Mouse (Mus musculus) megakaryocyte, embryonic 14.5 days (primary cell): ENCODE data around the gene Babam1. TPM values are rescaled to one million over a fixed set of nuclear protein-coding genes. Genes with fewer than 3 reads are reported as not detected.
A peak's percentile ranks its signal among the peaks of the same experiment; 100 is the strongest.

Experiments
- H3K27me3 ChIP-seq: replicated peaks from 2 replicates; pipeline ENCODE3; 2012; ENCODE audit warnings: inconsistent platforms
- H3K36me3 ChIP-seq: replicated peaks from 2 replicates; pipeline ENCODE3; 2012; ENCODE audit warnings: low read length, inconsistent platforms, mixed read lengths
- H3K4me1 ChIP-seq: 2 replicates; pipeline ENCODE4 v1.6.1; 2012; ENCODE audit warnings: inconsistent platforms
- H3K4me3 ChIP-seq: replicated peaks from 2 replicates; pipeline ENCODE3; 2012; ENCODE audit warnings: moderate library complexity, mild to moderate bottlenecking, inconsistent platforms
- H3K9me3 ChIP-seq: 2 replicates; pipeline ENCODE4 v1.6.1; 2012; ENCODE audit warnings: inconsistent platforms
- FLI1 ChIP-seq: IDR thresholded peaks from 2 replicates; pipeline ENCODE4 v1.6.1; 2012; ENCODE audit warnings: low read length, inconsistent platforms, mixed read lengths
- GATA1 ChIP-seq: IDR thresholded peaks from 3 replicates; pipeline ENCODE4 v1.6.1; 2012; ENCODE audit warnings: mixed read lengths, low read length, inconsistent platforms, borderline replicate concordance
- polyA plus RNA-seq: library from polyadenylated mRNA; stranded (reverse); fragments of >175 nt; gene quantifications from 2 replicates; pipeline ENCODE4 v1.2.3, GENCODE M21; 2012; ENCODE audit warnings: low replicate concordance; ENCODE audit not compliant: insufficient read depth

Gene Babam1
- polyA plus RNA-seq, 1 experiment = 94.3 TPM

DNA sequence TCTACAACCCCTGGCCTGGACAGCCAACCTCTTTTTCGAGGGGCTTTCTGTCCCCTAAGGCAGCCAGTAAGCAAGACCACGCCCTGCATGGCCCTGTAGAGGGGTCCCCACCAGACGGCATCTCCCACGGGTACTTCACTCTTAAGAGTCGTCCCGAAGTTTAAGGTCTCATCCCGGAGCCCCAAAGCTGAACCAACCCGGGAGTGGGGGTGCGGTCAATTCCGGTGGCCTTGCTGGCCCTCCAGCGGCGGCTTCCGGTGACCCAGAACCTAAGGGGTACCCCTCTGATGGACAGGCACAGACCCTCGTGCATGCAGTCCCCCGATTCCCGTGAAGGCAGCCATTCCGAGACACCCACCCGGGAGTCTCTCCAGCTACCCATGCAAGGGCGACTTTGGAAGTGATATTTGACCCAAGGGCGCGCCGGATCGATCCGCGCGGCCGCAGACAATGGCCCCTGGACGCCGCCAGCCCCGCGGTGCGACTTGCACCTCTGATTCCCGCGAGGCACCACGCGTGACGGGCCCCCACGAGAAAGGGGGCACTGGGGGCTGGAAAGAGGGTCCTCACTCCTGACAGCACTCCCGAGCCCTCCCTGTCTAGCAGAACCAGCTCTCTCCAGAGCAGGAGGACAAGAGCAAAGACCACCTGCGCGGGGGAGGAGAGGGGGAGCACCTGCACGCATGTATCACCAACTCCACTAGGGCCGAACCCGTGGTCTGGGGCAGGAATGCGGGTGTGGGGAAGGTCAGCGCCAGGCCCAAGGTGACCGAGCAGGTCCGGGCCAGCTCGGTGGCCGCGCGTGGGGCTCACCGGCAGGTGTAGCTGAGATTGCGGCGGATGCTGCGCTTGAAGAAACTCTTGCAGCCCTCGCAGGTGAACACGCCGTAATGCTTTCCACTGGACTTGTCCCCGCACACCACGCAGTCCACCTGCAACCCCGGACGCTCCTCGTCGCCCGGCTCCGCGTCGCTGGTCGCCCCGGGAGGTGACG, 16.2 kb upstream of the Babam1 start:
- no peak for TF ChIP-seq GATA1
- TF ChIP-seq FLI1 = no peak
- H3K9me3 ChIP-seq = no peaks in the 10 kb centered on the region
- H3K27me3 ChIP-seq = peaks cover 60% of the 10 kb centered on the region
- H3K4me1 ChIP-seq = peaks cover 49% of the 10 kb centered on the region
- peaks cover 25% of the 10 kb centered on the region for H3K36me3 ChIP-seq
- H3K4me3 ChIP-seq = peak overlapping the region; percentile 94

DNA sequence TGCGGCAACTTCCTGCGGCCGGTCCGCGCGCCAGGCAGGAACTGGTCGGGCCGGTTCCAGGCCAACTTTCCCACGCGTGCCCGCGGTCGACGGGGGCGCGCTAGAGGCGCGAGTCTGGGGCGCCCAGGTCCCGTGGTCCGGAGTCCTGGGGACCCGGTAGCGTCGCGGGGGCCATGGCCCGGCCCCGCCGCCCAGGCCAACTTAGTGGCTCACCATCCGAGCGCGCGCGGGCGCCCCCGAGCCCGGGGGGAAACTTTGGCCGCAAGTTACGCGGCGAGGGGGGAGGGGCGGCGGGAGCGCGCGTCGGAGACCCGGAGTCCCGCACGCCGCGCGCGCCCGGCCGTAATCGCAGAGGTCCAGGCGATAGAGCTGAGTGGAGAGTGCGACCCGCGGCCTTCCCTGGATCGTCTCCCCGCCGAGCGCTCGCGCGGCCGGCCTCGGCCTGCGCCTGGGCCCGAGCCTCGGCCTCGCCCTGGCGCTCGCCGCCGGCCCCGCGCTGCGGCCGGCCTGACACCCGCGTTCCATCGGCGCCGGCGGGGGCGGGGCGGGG, 15.2 kb upstream of the Babam1 start, which contains the start of gene Nr2f6:
Nr2f6 (minus strand) TSS at position 540 of the 550 bp plus-strand sequence.
- peaks cover 57% of the 10 kb centered on the region for H3K27me3 ChIP-seq
- no peak for TF ChIP-seq GATA1
- no peak for TF ChIP-seq FLI1
- no peaks in the 10 kb centered on the region for H3K9me3 ChIP-seq
- peak within 1 kb of the TSS; percentile 94 for H3K4me3 ChIP-seq
- H3K36me3 ChIP-seq = peaks cover 14% of the 10 kb centered on the region
- peaks cover 39% of the 10 kb centered on the region for H3K4me1 ChIP-seq

DNA sequence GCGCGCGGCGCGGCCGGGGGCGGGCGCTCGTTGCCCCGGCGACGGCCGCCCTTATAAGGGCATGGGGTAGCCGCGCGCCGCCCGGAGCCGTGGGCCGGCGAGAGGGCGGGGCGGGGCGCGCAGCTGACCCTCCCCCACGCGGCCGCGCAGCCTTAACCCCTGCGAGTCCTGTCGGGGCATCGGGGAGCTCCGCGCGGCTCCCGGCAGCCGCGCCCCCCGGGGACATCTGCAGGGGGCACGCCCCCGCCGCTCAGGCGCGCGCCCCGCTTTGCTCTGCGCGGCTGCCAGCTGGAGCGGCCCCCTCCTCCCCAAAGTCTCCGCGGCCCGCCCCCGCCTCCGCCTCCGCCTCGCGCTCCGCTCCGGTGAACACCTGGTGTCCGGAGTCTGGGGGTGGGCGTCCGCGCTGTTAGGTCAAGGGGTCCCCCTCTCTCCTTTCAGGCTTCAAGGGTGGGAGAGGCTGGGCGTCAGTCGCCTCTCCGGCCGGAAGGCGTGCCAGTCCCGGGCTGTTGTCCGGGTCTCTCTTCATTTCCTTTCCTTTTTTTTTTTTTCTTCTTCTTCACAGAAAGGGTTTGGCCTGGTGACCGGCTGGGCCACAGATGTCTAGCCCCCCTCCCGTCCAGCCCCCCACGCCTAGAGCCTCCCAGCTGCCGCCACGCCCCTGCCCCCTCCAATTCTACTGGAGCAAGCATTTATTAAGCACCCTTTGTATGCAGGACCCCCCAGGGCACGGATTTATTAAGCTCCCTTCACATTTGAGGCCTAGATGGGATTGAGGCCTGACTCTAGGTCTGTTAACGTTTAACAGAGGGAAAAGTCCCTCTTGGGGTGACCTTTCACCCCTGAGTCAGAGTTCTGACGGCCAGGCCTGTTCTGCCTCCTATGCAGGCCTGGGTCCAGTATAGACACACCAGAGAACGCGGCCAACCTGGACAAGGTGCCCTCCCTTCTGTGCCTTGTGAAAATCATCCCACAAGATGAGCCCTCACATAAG, 14.4 kb upstream of the Babam1 start:
- peaks cover 31% of the 10 kb centered on the region for H3K4me1 ChIP-seq
- no peak for TF ChIP-seq GATA1
- TF ChIP-seq FLI1 = no peak
- H3K27me3 ChIP-seq = peaks cover 54% of the 10 kb centered on the region
- H3K4me3 ChIP-seq = peak overlapping the region; percentile 94
- peaks cover 10% of the 10 kb centered on the region for H3K36me3 ChIP-seq
- H3K9me3 ChIP-seq = no peaks in the 10 kb centered on the region

DNA sequence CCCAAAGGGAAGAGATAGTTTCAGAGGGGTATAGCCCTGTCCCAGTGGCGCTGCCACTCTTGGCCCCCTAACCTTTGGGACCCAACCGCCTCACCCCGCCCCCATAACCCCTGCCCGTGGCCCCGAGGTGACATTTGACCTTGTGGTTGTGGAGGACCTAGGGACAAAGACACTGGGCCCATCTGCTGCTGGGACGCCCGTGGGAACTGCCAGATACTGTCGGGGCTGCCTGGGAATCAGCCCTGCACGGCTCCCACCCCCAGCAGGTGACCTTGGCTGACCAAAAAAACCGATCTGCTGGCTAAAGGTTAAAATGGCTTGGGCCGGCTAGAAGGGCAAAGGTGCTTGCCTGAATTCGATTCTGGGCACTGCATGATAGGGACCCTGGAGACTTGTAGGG, 13.3 kb upstream of the Babam1 start:
- H3K36me3 ChIP-seq = no peaks in the 10 kb centered on the region
- peaks cover 50% of the 10 kb centered on the region for H3K27me3 ChIP-seq
- peaks cover 38% of the 10 kb centered on the region for H3K4me1 ChIP-seq
- no peak overlapping the region for H3K4me3 ChIP-seq
- H3K9me3 ChIP-seq = no peaks in the 10 kb centered on the region
- no peak for TF ChIP-seq FLI1
- no peak for TF ChIP-seq GATA1

DNA sequence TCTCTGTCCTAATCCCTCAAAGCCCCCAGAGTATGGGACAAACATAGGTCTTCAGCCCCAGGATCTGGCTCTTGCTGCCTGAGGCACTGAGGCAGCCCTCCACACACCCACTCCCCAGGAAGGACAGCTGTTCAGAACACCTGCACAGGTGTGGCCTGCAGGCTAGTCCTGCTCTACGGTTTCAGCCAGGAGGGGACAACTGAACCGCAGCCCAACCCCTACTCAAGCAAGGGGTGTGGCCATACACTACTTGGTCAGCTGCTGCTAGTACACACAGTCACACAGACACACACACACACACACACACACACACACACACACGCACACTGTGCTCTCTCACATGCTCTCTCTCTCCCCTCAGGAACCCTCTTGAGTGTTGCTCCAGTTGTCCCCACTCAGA, 12.8 kb upstream of the Babam1 start:
- Histone ChIP-seq H3K4me1 (peaks cover 41% of the 10 kb centered on the region), H3K9me3 (no peaks in the 10 kb centered on the region), H3K4me3 (no peak overlapping the region), H3K36me3 (no peaks in the 10 kb centered on the region), H3K27me3 (peaks cover 51% of the 10 kb centered on the region)
- TF ChIP-seq GATA1 (no peak), FLI1 (no peak)

DNA sequence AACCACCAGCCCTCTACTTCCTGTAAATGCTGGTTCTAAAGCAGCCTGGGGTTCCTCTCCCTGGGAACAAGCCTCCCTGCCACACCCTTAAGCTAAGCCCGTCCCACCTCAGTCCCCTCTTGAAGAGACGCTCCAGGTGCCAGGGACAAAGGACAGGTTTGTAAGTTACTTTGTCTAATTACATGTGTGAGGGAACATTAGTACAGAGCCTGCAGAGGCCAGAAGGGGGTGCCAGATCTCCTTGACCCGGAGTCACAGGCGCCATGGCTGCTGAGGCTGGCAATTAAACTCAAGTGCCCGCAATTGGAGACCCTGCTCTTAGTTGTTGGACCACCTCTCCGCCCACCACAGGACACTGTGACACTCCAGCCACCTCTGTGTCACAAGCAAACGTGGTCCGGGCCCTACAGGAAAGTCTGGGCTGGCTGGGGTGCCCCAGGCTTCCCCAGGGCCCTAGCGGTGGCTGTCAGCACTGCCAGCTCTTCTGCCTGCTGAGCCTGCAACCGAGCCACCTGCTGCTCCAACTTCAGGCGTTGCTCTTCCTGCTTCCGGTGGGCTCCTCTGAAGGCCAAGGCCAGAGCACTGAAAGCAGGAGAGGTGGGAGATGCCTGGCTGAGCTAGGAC, 11.3 kb upstream of the Babam1 start:
- Histone ChIP-seq H3K36me3 (no peaks in the 10 kb centered on the region), H3K4me1 (peaks cover 29% of the 10 kb centered on the region), H3K27me3 (peaks cover 43% of the 10 kb centered on the region), H3K4me3 (no peak overlapping the region), H3K9me3 (0 out of 2 replicates have a peak, but pooled peaks cover 4% of the 10 kb centered on the region)
- TF ChIP-seq FLI1 (no peak), GATA1 (no peak)

DNA sequence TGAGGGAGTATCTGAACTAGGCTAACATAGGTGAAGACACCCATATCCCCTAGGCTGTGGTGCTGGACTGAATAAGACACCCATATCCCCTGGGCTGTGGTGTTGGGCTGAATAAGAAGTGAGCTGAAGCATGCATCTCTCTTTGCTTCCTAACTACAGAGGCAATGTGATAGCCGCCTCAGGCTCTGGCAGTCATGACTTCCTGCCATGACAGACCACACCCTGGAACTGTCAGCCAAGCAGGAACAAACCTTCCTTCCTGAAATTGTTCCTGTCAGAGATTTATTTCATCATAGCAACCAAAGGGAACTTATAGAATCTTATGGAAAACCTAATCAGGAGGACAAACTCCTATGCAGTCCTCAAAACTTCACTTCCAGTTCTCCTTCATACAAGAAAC, 8.4 kb upstream of the Babam1 start:
- TF ChIP-seq GATA1 (no peak), FLI1 (no peak)
- Histone ChIP-seq H3K4me3 (no peak overlapping the region), H3K27me3 (peaks cover 29% of the 10 kb centered on the region), H3K9me3 (peaks cover 4% of the 10 kb centered on the region; the same call in 1 of the 2 replicates), H3K4me1 (peaks cover 16% of the 10 kb centered on the region), H3K36me3 (no peaks in the 10 kb centered on the region)

DNA sequence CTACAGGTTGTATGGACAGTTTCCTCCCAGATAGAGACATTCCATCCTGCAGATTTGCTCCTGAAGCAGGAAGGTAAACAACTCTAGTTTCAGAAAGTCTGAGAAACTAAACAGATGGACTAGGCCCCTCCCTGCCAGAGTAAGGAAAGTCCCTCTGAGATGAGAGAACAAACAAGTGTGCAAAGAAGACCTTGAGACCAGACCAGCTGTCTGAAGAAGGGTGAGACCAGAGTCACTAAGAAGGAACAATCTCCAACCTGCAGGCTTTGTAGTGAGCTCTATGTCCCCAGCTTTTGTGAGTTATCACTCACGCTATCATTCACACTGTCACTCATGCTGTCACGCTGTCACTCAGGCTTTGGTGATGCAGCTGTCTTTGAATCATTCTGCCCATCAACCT, 5.0 kb upstream of the Babam1 start:
- H3K36me3 ChIP-seq = no peaks in the 10 kb centered on the region
- no peak overlapping the region for H3K4me3 ChIP-seq
- peaks cover 9% of the 10 kb centered on the region; the same call in 1 of the 2 replicates for H3K9me3 ChIP-seq
- H3K27me3 ChIP-seq = peaks cover 23% of the 10 kb centered on the region
- peaks cover 41% of the 10 kb centered on the region for H3K4me1 ChIP-seq
- no peak for TF ChIP-seq FLI1
- TF ChIP-seq GATA1 = no peak

DNA sequence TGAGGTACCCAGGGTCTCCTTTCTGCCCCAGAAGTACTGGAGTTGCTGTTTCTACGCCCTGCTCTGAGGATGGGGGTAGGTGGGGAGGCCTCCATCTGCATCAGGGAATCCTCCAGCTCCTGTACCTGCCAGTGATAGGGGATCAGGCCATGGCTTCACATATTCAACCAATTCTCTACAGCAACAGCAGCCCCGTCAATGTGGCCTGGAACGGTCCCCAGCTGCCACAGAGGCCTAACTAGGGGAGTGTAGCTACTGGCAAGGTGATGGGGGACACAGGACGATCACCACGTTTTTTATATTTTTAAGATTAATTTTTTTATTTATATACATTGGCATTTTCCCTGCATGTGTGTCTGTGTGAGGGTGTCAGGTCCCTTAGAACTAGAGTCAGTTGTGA, 4.3 kb upstream of the Babam1 start:
- Histone ChIP-seq H3K4me1 (peaks cover 46% of the 10 kb centered on the region), H3K9me3 (peaks cover 9% of the 10 kb centered on the region; the same call in 1 of the 2 replicates), H3K36me3 (no peaks in the 10 kb centered on the region), H3K4me3 (no peak overlapping the region), H3K27me3 (peaks cover 19% of the 10 kb centered on the region)
- TF ChIP-seq GATA1 = no peak
- TF ChIP-seq FLI1 = no peak
